Mouse (Mus musculus) neural tube, embryonic 11.5 days (tissue): ENCODE measurements around the gene Rnf187. TPM values are rescaled to one million over a fixed set of nuclear protein-coding genes. Genes with fewer than 3 reads are reported as not detected.

Experiments used
- microRNA-seq: library from miRNA; unstranded; fragments of <30 nt; microRNA quantifications from one replicate; pipeline ENCODE4, GENCODE M21; 2016
- polyA plus RNA-seq: library from polyadenylated mRNA; unstranded; fragments of >200 nt; fragmentation: Nextera tagmentation; extraction: Ambion mirVana; gene quantifications from 2 replicates; pipeline ENCODE4 v1.2.1, GENCODE M21; 2014

Gene Rnf187
- polyA plus RNA-seq, 1 experiment from 2014 or later: 493 TPM

Small RNA genes within 50 kb of the gene (microRNA-seq; reads per million reads assigned to microRNA genes)
- gene Gm44313: not detected

Other genes with a start within 250 kb of the Rnf187 start
- gene Olfr319, start 239.8 kb downstream of the Rnf187 start, polyA plus RNA-seq: not detected in 2 replicates
- gene Olfr318, start 214.9 kb downstream of the Rnf187 start, polyA plus RNA-seq: not detected in 2 replicates
- gene Olfr317, start 199.7 kb downstream of the Rnf187 start, polyA plus RNA-seq: not detected in 2 replicates
- gene Olfr316, start 186.2 kb downstream of the Rnf187 start, polyA plus RNA-seq: not detected in 2 replicates
- gene Olfr315, start 165.7 kb downstream of the Rnf187 start, polyA plus RNA-seq: not detected in 2 replicates
- gene Olfr314, start 156.0 kb downstream of the Rnf187 start, polyA plus RNA-seq: not detected in 2 replicates
- 6.3 and 6.8 TPM in 2 replicates for gene Fam183b, start 137.0 kb downstream of the Rnf187 start, polyA plus RNA-seq
- gene Olfr313, start 123.9 kb downstream of the Rnf187 start, polyA plus RNA-seq: not detected in 2 replicates
- gene Olfr312, start 109.7 kb downstream of the Rnf187 start, polyA plus RNA-seq: not detected in 2 replicates
- not detected in 2 replicates for gene Olfr311, start 99.7 kb downstream of the Rnf187 start, polyA plus RNA-seq
- gene Gm12258, start 91.8 kb downstream of the Rnf187 start, polyA plus RNA-seq: 16.0 and 19.9 TPM in 2 replicates
- gene 2810021J22Rik, start 71.7 kb downstream of the Rnf187 start, polyA plus RNA-seq: 11.0 and 13.0 TPM in 2 replicates
- 6.1 and 7.2 TPM in 2 replicates for gene Zfp39, start 34.7 kb downstream of the Rnf187 start, polyA plus RNA-seq
- not detected in 2 replicates for gene Btnl10, start 21.0 kb downstream of the Rnf187 start, polyA plus RNA-seq
- gene Hist3h2ba, start 10.0 kb upstream of the Rnf187 start, polyA plus RNA-seq: 75.5 and 84.8 TPM in 2 replicates
- 56.3 and 61.4 TPM in 2 replicates for gene Hist3h2a, start 15.8 kb upstream of the Rnf187 start, polyA plus RNA-seq
- 0.74 and 0.88 TPM in 2 replicates for gene Trim17, start 15.8 kb upstream of the Rnf187 start, polyA plus RNA-seq
- 19.5 and 20.8 TPM in 2 replicates for gene Trim11, start 39.2 kb upstream of the Rnf187 start, polyA plus RNA-seq
- gene Obscn, start 197.5 kb upstream of the Rnf187 start, polyA plus RNA-seq: 0.88 and 1.1 TPM in 2 replicates
- 1.7 and 2.6 TPM in 2 replicates for gene Iba57, start 224.8 kb upstream of the Rnf187 start, polyA plus RNA-seq
- gene Gjc2, start 244.3 kb upstream of the Rnf187 start, polyA plus RNA-seq: 0.28 TPM in 1 of 2 replicates, not detected in the other